Mouse (Mus musculus) cerebellum, adult 18-20 months (tissue): ENCODE measurements around the gene Rbm20.
"Not testable (repeated sequence)": the region's sequence is repeated elsewhere in the genome, so short reads cannot be mapped to it uniquely, and the experiment has no call there.

Experiments used
- DNase-seq, 2 experiments: peaks; one replicate each; pipeline ENCODE4 v3.0.0; 2021

Rbm20 gene

GRCm38 (mm10) chr19:53676718-53677634 lies at the start of gene Rbm20:
Gene Rbm20 (plus strand): TSS chr19:53677306.
- peak in 1 of 2 experiments; percentile 21 for DNase-seq

- DNase-seq, result no peak
Measured at GRCm38 (mm10) chr19:53638041-53638440, 39.1 kb upstream of the Rbm20 start.

DNA sequence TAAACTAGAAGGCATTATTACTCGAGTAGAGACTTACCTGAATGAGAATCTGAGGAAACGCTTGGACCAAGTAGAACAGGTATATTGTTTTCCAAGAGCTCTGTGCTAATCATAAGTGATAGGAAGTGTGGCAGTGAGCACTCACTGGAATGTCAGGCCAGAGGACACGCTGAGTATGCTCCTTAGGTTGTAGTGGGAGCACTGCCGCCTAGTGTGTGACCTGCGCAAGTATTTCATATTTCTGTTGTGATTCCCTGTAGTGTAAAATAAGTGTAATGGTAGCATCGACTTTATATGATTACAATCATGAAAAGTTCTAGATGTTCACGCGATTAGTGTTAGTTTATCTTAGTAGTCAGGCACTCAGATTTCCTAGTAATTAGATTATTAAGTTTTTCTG lies 38.4 kb upstream of the Rbm20 start:
- no peak for DNase-seq

DNA sequence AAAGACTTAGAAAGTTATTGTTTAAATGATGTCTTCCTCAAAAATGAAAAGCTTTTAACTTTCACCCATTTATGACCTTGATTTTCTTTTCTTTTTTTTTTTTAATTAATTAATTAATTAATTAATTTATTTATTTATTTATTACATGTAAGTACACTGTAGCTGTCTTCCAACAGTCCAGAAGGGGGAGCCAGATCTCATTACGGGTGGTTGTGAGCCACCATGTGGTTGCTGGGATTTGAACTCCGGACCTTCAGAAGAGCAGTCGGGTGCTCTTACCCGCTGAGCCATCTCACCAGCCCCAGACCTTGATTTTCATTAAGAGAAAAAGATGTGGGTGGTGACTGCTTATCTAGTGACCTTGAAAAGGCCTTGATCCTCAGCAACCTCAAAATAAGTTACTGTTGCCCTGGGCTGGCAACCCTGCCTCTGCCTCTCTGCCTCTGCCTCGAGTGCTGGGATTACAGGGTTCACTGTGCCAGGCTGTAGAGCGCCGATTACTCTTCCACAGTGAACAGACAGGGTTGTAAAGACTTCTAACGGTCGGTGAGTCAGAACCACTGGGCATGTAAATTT lies 33.0 kb upstream of the Rbm20 start:
- peak in 1 of 2 experiments; percentile 22 for DNase-seq

- DNase-seq, result no peak
Measured at GRCm38 (mm10) chr19:53647301-53647700, 29.8 kb upstream of the Rbm20 start.

DNA sequence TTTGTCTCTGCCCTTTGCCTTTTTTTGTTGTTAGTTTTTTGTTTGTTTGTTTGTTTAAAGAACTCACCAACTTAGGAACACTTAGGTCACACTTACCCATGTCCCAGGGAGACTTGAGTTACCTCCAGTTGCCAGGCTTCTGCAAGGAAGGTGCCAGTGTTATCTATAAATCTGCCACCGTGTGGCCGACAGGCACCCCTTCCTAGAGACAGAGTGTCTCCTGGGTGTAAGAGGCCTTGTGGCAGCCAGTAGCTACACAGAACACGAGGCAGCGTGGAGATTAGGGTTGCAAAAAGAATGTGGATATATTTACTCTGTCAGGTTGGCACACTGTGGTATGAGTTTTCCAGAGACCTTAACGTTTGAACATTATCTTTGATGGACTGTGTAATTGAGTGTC lies 29.1 kb upstream of the Rbm20 start:
- DNase-seq, result no peak

DNA sequence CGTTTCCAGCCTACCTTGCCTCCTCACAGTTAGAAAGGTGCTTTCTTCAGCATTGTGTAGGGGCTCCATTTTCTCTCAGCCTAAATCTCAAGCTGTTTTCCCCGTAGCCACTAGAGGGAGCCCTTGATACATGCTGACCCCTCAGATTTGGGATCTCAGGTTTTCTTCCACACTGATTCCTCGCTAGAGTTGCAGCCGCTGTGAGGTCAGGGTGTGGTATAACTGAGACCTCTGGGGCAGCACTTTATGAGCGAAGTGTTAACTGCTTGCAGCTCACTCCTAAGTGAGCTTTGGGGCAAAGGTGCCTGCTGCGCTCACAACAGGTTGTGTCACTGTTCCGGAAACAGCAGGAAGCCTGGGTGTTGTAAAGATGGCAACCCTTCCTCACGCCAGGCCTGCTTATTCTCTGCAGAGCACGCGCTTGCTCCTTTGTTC lies 28.3 kb upstream of the Rbm20 start:
- DNase-seq, result peak; percentile 70 to 73

DNA sequence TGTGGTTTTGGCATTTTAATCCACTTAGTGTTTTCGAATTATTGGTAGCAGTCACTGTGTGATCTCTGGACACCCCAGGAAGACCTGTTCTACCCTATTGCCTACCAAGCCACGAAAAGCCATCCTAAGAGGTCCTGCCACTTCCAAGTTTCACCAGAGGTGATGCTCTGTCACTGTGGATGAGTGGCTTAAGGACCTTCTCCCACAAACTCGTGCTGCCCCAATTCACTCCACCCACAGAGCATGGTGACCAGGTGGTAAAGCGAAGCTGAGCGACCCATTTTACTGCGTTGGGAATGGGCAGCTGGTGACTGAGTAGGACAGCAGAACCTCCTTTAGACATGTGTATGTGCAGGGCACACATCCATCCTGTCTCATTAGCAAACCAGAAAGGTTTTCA lies 27.7 kb upstream of the Rbm20 start:
- DNase-seq, result no peak

DNA sequence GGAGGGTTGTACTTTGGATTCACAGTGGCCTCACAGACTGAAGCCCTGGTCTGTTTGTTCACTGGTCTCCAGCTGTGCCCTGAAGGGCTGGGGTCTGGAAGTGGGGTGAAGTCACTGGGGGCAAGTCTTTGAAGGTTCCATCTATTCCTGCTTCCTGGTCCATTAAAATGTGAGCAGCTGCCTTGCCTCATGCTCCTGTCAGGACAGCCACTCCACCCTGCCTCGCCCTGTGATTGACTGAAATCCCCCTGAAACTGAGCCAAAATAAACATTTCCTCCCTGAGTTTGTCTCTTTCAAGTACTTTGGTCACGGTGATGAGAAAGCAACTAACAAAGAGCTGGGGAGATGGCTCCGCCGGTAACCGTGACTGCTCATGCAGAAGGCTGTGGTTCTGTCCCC lies 27.3 kb upstream of the Rbm20 start:
- no peak for DNase-seq

GRCm38 (mm10) chr19:53650921-53651320 lies 26.2 kb upstream of the Rbm20 start:
- DNase-seq, result no peak

DNA sequence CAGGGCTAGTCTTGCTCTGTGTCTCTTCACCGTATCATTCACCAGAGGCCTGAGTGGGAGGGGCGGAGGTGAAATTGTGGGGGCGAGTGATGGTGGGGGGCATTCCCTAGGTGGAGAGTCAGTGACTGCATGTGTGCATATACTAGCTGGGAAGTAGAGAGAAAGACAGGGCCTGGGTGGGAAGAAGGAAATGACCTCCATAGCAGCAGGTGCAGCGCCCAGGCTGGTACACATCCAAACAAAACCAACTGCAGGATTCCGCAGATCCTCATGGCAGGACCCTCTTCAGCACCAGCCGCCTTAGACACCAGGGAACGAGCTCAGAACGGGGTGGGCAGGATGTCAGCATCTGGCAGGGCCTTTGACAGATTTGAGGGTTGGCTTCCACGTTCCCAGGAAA lies 24.8 kb upstream of the Rbm20 start:
- no peak for DNase-seq

GRCm38 (mm10) chr19:53653624-53654467 lies 23.3 kb upstream of the Rbm20 start:
- no peak for DNase-seq

DNA sequence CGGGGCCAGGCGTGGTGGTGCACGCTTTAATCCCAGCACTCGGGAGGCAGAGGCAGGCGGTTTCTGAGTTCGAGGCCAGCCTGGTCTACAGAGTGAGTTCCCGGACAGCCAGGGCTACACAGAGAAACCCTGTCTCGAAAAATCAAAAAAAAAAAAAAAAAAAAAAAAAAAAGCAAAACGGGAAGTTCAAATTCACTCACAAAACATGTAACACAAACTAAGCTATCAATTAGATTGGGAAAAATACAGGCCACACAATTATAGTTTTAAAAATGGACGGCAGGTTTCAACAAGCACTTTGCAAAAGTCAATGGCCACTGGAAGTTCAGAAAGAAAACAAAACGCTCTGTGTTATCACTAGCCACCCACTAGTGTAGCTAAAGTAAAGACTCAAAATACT lies 20.7 kb upstream of the Rbm20 start:
- DNase-seq, result not testable (repeated sequence)

DNA sequence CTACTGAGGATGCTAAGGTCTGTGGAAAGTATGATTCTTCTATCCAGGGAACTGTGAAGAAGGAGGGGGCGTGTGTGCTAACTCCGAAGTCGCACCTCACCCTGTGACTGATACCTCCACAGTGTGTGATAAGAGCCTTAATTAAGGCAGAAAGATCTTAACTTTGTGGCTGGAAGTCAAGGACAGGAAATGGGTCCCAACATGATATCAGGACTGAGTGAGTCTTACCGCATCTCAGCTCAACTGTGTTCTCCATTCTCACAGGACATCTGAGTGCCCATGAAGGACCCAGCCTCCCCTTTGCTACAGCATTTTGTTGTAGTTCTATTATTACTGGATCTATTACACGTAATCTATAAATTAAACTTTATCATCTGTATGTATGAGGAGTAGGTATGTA lies 19.7 kb upstream of the Rbm20 start:
- DNase-seq, result no peak

GRCm38 (mm10) chr19:53660722-53661420 lies 16.2 kb upstream of the Rbm20 start:
- DNase-seq, result no peak

- DNase-seq, result no peak
Measured at GRCm38 (mm10) chr19:53661938-53662722, 15.0 kb upstream of the Rbm20 start.

DNA sequence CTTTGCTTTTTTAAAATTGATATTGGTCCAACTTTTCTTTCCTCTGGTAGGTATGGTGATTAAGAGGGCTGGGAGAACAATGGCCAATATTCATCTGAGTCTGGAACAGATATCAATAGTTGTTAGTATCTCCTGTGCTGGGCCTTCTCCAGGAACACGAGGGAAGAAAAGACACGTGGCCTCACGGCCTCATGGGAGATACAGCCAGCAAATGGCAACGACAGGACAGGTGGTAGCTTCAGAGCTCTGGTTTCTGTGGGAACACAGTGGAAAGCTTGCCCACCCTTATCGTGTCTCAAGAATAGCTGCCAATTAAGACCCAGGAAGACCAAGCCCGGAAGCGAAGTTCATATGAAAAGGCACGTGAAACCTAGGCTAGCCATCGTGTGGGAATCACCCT lies 12.3 kb upstream of the Rbm20 start:
- no peak for DNase-seq

GRCm38 (mm10) chr19:53665391-53665790 lies 11.7 kb upstream of the Rbm20 start:
- DNase-seq, result no peak

- DNase-seq, result no peak
Measured at GRCm38 (mm10) chr19:53666708-53667107, 10.4 kb upstream of the Rbm20 start.

DNA sequence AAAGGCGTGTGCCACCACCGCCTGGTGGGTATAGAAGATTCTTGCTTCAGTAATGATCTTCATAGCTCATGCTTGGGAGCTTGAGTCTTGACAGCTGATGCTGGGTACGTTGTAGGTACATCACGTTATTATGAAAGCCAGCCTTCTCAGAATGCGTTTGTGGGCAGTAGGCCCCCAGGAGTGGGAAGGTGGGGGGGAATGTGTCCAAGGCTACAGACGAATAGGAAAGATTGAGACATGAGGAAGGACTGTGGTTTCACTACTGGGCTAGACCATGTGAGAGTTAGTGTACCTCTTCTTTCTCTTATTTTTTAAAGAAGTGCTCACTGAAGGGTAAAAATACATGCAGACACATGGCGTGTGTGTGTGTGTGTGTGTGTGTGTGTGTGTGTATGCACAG lies 8.3 kb upstream of the Rbm20 start:
- DNase-seq, result no peak

DNA sequence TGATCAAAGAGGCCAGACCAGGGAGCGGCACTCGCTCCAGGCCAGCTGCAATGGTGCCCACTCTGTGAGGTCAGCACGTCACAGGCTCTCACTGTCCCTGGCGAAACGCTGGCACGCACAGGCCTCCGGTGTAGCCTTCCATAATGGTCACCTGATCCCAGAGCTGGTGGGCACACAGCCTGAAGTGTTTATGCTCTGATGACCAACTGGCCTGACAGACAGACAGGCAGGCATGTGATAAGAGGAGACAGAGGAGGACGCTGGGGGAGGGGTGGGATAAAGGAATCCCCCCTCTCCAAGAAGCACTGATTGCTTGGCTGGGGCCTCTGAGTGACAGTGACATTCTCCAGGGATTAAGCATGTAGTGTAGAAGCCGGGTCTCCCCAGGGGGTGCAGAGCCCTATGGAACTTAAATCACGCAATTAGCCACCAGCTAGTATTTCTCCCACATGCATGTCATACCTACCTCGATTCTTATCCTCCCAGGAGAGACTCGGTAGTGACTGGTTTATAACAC lies 6.4 kb upstream of the Rbm20 start:
- no peak for DNase-seq

DNA sequence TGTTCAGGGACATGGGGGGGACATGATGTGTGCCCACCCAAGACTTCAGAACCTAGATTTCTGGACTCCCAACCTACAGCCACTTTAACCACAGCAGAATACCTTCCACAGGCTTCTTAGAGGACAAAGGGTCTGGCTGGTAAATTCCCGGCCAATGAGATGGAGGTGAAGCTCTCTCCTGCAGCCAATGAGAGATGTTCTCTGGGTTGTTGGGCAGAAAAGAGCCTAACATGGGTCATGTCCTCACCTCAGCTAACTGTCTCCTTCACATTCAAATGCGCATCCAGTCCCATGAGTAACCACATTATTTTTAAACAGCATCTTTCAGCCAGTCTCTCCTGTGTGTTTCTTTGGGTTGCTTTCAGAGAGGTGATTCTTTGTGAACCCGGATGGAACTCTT lies 5.7 kb upstream of the Rbm20 start:
- DNase-seq, result no peak
